Mouse (Mus musculus): Measurements from ENCODE around the gene Rab39. TPM values are rescaled to one million over a fixed set of nuclear protein-coding genes. Genes with fewer than 3 reads are reported as not detected.

Gene Rab39
- not detected for polyA plus RNA-seq (2017; shearing (Covaris generic))

DNA sequence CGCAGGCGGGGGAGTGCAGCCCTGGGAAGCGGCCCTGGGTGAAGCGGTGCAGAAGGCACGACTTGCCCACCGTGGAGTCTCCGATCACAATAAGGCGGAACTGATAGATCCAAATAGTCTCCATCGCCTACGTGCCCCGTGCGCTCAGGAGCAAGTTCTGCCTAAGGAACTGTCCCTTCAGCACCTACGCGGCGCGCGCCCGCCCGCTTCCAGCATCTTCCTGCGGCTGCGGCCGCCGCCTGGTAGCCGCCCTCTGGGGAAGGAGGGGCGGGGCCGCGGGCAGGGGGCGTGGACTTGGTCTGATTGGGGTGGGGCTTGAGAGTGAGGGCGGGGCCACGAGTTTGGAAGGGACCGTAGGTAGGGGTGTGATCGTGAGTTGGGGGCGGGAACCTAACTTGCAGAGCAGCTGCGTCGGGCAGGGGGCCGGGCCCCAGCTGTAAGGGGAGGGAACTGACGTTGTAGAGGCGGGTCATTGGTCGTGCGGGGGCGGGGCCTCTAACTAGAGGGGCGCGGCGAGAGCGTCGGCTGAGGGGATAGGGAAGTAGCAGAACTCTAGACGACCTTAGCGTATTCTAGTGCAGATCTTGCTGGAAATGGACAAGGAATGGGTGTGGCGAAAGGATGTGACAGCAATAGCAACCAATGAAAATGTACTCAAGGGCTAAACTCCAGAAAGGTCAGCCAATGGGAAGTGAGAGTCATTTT lies at the start of gene Rab39:
Rab39 (minus strand) TSS at position 241 of the 705 bp plus-strand sequence.

DNA sequence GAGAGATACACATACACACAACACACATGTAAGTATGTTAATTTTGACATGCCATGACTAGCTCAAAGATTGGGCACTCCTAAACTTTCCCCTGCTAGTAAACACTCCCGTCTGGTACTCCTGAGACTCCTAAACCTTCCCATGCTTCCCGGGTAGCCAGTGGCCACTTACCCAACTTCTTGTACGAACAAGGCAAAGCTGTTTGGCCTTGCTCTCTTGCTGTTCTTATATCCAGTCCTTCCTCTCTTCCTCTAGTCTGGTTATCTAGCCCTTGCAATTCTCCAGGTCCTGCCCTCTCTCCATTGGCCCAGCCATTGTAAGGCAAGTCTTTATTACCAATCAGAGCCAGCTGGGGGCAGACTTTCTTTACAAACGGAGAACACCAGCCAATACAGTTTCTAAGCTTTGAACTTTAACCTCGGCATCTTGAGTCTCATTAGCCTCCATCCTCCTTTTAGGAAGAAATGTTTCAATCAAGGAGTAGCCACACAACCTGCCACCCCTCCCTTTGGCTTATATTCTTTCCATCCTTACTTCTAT lies 36.3 kb downstream of the Rab39 start, which contains the start of gene Cul5:
Cul5 (minus strand) TSS at position 335 of the 540 bp plus-strand sequence.

Other genes with a start within 250 kb of the Rab39 start
- 22.6 TPM for gene Atm, start 169.5 kb downstream of the Rab39 start, polyA plus RNA-seq (2017; shearing (Covaris generic))
- 19.3 TPM for gene Npat, start 169.2 kb downstream of the Rab39 start, polyA plus RNA-seq (2017; shearing (Covaris generic))
- 50.9 TPM for gene Acat1, start 95.8 kb downstream of the Rab39 start, polyA plus RNA-seq (2017; shearing (Covaris generic))
- 27.3 TPM for gene Cul5, start 36.2 kb downstream of the Rab39 start, polyA plus RNA-seq (2017; shearing (Covaris generic))
- gene Slc35f2, start 65.3 kb upstream of the Rab39 start, polyA plus RNA-seq (2017; shearing (Covaris generic)), result 16.5 TPM
- not detected for gene Sln, start 143.9 kb upstream of the Rab39 start, polyA plus RNA-seq (2017; shearing (Covaris generic))